Mouse (Mus musculus): ENCODE data around the gene Ccdc188.

Ccdc188 gene

DNA sequence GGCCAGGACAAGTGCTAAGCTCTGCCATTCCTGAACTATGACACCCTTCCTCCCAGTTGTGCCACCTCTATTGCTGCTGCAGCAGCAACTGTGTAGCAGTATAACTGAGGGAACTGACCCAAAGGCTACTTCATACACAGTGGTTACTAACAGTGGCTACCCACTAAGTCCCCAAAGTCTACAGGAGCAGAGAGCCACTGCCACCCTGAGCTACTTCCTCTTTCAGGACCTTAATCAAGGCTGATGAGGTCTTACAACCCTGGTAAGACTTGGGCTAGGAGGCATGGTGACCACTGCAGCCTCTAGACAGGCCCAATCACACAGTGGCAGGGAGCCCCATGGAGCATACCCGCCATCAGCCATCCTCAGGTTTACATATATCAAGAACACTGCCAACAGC lies 15.6 kb upstream of the Ccdc188 start:
- no peak for DNase-seq

GRCm38 (mm10) chr16:18203430-18204091 lies 14.1 kb upstream of the Ccdc188 start:
- no peak for DNase-seq

DNA sequence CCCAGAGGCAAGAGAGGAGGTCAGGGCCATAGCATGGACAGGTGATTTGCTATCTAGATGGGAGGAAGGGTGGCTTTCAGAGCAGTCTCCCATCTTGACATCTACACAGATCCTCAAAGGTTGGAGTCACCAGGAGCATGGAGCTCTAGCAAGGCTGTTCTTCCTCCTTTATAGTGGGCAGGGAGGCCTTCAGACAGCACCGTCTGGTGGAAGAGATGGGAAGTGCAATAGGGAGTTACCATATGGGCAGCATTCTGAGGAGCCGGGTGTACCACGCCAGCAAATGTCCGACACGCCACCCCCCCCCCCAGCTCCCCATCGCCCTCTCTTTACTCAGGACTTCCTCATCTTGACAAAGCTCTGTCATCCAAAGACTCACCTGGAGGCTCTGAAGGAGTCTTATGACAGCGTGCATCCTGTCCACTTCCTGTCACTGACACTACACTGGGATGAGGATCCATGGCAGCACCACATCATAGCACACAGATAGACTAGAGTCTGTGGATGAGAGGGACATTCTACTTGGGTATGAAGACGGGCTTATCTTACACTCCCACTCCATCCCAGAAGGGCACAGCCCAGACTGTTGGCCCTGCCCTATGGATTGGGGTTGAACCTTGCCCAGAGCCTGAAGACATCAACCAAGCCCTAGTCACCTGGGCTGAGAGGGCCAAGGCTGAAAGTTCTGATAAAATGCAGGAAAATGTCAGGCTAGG lies 6.8 kb upstream of the Ccdc188 start:
- DNase-seq: peak; percentile 72

- DNase-seq: peak; percentile 86
These were observed 6.1 kb upstream of the Ccdc188 start for GRCm38 (mm10) chr16:18211417-18212171.

DNA sequence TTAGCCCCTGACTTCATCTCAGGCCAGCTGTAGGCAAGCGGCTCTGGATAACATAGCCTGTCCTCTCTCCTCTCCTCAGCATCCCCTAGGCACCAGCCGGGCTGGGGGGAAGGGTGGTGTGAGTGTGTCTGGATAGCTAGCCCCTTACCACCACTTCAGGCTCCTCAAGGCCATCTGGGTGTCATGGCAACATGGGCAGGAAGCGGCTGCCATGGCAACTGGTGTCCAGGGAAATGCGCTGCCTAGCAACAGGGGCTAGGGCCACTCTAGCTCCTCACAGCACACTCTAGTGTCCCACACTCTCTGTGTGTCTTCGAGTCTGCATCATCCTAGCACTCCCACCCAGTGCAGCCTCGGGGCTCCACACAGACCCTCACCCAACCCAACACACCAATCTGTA lies 4.0 kb upstream of the Ccdc188 start:
- no peak for DNase-seq

GRCm38 (mm10) chr16:18214858-18215257 lies 2.8 kb upstream of the Ccdc188 start:
- no peak for DNase-seq

DNA sequence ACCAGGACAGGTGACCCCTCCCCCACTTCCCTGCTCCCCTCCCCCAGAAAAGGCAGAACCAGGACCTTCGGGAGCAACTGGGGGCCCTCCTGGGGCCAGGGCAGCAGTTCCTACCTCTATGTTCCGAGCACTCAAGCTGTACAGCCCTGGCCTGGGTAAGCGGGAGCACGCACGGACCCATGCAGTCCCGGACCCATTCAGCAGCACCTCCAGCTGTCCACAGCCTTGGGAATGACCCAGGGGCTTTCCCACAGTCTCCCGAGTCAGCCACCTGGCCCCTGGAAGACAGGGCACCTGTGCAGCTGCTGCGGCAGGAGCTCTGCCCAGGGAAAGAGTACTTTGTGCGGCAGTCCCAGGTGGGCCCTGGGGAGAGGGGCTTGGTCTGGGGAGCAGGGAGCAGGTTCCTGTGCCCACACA lies 909 bp downstream of the Ccdc188 start:
- no peak for DNase-seq

- DNase-seq: no peak
These were observed 2.3 kb downstream of the Ccdc188 start for GRCm38 (mm10) chr16:18220001-18220400.

- no peak for DNase-seq
These were observed 3.3 kb downstream of the Ccdc188 start for GRCm38 (mm10) chr16:18220856-18221542.

- DNase-seq: no peak
These were observed 3.8 kb downstream of the Ccdc188 start for GRCm38 (mm10) chr16:18221543-18221898.

DNA sequence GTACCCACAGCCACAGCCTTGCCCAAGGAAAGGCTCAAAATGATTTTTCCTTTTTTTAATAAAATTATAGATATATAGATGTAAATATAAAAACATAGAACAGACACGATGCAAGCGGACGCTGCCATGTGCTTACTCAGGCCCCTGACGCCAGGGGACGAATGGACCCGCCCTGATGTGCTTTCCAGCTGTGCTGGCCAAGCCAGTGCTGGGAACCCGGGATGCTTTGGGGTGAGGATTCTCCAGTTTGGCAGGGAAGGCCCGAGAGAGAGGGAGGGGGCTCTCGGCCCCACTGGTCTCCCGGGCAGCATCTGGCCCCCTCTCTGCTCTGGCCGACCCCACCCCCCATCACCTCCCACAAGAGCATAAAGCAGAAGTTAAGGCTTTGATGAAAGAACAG lies 4.5 kb downstream of the Ccdc188 start:
- no peak for DNase-seq

- DNase-seq: no peak
These were observed 9.5 kb downstream of the Ccdc188 start for GRCm38 (mm10) chr16:18227187-18227586.

DNA sequence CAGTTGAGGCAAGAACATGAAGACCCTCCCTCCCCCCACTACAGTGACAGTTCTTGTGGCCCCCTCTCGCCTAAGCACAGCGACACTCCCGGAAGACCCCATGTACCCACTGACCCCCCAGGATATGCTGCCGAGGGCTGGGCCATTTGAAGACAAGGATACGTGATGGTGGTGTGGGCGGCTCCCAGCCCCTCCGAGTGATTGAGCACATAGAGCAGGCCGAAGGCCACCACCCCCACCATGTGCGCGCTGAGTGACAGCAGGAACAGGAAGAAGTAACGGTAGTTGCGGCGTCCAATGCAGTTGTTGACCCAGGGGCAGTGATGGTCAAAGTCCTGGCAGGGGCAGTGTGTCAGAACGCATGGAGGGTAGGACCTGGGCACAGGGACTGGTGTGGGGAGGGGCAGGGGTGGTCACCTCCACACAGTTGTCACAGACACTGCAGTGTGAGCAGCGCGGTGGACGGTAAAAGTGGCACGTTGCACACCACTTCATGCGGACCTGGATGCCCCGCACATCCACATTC lies 10.3 kb downstream of the Ccdc188 start:
- DNase-seq: peak; percentile 51

DNA sequence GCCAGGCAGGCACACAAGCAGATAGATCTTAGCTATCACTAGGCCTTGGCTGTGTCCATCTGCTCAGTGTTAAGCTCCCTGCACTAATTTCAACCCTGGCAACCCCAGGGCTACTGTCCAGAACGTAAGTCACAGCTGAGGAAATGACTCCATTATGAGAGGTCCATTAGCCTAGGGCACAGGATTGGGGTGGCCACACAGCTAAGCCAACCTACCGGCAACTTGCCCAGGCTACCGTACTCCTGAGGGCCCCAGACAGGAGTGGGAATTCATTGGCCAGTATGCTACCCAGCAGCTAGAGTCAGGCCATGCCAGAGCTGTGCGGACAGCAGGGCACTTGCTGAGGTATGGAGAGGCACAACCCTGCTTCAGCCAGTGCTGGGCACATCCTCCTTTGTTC lies 11.2 kb downstream of the Ccdc188 start:
- DNase-seq: peak; percentile 84

GRCm38 (mm10) chr16:18229622-18230021 lies 11.9 kb downstream of the Ccdc188 start:
- DNase-seq: peak; percentile 82

GRCm38 (mm10) chr16:18230617-18231016 lies 12.9 kb downstream of the Ccdc188 start:
- no peak for DNase-seq

DNA sequence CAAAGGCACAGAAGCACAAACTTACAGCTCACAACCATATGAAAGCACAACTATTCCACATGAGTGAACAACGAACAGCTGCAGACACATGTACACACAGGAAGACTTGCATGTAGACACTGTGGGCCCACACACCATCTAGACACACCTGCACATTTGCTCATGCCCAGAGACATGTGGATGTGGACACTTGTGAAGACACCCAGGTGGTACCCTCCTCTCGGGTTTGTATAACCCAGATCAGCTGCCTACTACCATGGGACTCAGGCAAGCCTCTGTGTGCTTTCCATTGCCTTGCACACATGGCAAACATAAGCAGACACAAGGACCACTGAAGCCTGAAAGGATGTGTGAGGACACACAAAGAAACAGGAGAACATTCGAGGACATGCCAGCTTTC lies 13.4 kb downstream of the Ccdc188 start:
- no peak for DNase-seq

DNA sequence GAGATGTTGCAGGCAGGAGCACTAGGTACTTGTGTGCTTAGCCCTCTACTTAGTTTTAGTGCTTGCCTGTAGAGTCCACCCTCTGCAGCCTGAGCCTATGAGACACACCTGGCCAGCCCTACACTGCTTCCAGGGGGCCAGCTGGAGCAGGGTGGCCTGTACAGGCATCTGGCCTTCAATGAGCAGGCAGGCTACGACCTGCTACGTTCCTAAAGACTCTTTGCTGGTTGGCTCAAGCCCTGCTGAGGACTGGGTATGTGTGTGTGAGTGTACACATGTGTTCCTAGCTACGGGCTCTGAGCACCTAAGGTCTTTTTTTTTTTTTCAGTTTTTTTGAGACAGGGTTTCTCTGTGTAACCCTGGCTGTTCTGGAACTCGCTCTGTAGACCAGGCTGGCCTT lies 13.8 kb downstream of the Ccdc188 start:
- no peak for DNase-seq

- DNase-seq: peak; percentile 32
These were observed 15.8 kb downstream of the Ccdc188 start for GRCm38 (mm10) chr16:18233451-18233850.

GRCm38 (mm10) chr16:18233919-18234670 lies 16.4 kb downstream of the Ccdc188 start:
- no peak for DNase-seq

- peak; percentile 76 for DNase-seq
These were observed 17.2 kb downstream of the Ccdc188 start, which contains the start of gene Zdhhc8 for GRCm38 (mm10) chr16:18234671-18235388. Gene Zdhhc8, minus strand, starts transcription at chr16:18235136.
